Mouse (Mus musculus) ES-E14 (cell line): ENCODE results near the gene Rpl5.

ENCODE experiments used
- CHD2 ChIP-seq: IDR thresholded peaks from 2 replicates; pipeline ENCODE4 v1.6.1; 2014; ENCODE audit warnings: mild to moderate bottlenecking, low read depth, low read length, inconsistent platforms
- HCFC1 ChIP-seq: IDR thresholded peaks from 2 replicates; pipeline ENCODE4 v1.6.1; 2012; ENCODE audit warnings: low read length, inconsistent platforms, borderline replicate concordance; ENCODE audit not compliant: insufficient read depth
- MAFK ChIP-seq: IDR thresholded peaks from 2 replicates; pipeline ENCODE4 v1.6.1; 2014; ENCODE audit warnings: mild to moderate bottlenecking, low read depth, low read length, inconsistent platforms; ENCODE audit not compliant: insufficient read depth
- ZC3H11A ChIP-seq: IDR thresholded peaks from 2 replicates; pipeline ENCODE4 v1.6.1; 2012; ENCODE audit warnings: low read depth, mild to moderate bottlenecking, inconsistent platforms, low read length, borderline replicate concordance
- ZNF384 ChIP-seq: IDR thresholded peaks from 2 replicates; pipeline ENCODE4 v1.6.1; 2012; ENCODE audit warnings: low read depth, low read length, inconsistent platforms

- TF ChIP-seq CHD2 (no peak), ZC3H11A (no peak), MAFK (no peak), HCFC1 (no peak), ZNF384 (no peak)
These were observed 19.6 kb upstream of the Rpl5 start for GRCm38 (mm10) chr5:107880710-107881109.
